Mouse (Mus musculus) liver, postnatal 0 days (tissue): ENCODE data around the gene Cxcl17.

ENCODE experiments used
- CTCF ChIP-seq: sonication (generic); IDR thresholded peaks from 2 replicates; pipeline ENCODE4 v1.5.1; 2016; ENCODE audit warnings: antibody characterized with exemption, low read depth
- EP300 ChIP-seq: IDR thresholded peaks from 2 replicates; pipeline ENCODE4 v1.6.1; 2016; ENCODE audit warnings: antibody characterized with exemption, low read depth, mild to moderate bottlenecking

- no peak for TF ChIP-seq CTCF
- TF ChIP-seq EP300, result no peak
Measured at GRCm38 (mm10) chr7:25401551-25401950, 11.1 kb downstream of the Cxcl17 start.
